In genomic region chr4:111493750-111494404, GRCm38 (mm10) we compare ENCODE assay signal across 9 mouse cellular contexts.
A peak's percentile ranks its signal among the peaks of the same experiment; 100 is the strongest.
DNase-seq lines count a peak whose midpoint lies in the region; ATAC-seq and TF ChIP-seq lines count a peak whose summit lies in the region.
"Had no signal": no experiment of that assay in that cellular context is flagged by ENCODE, and none has a peak within 500 bp of the region (broad histone marks: within the 10 kb centered on the region; RNA-seq: fewer than 3 reads in every experiment).

No protein-coding gene starts in this region.

- no peak overlapping the region for H3K4me2 ChIP-seq in hindbrain, embryonic 16.5 days (ENCODE audit: low read length)

- no peak for TF ChIP-seq CTCF in thymus, adult 2 months (IDR thresholded peaks at IDR 0.05; ENCODE audit: borderline replicate concordance, control insufficient read depth, extremely low read depth, insufficient read depth, low read length, poor library complexity)

- peak; percentile 26 for DNase-seq in heart, postnatal 4 days
- DNase-seq in heart, adult 11 months: no peak
- peak; percentile 2 for DNase-seq in thymus, postnatal 25 days
- DNase-seq in thymus, adult 2 months: no peak
- DNase-seq in splenic B cell, adult 2 months (ENCODE audit: low read depth, low spot score): peak; percentile 69
- no peak for DNase-seq in gastrocnemius, adult 18-20 months (ENCODE audit: low spot score)
- DNase-seq in ovary, postnatal 10 days (ENCODE audit: low spot score): no peak
- DNase-seq: right cerebral cortex, adult 18-20 months had no signal

- no peaks in the 10 kb centered on the region for H3K36me3 ChIP-seq in thymus, adult 2 months (ENCODE audit: control insufficient read depth, insufficient read depth, low read length)
- H3K36me3 ChIP-seq in hindbrain, embryonic 16.5 days (ENCODE audit: control insufficient read depth, insufficient read depth, low read length): no peaks in the 10 kb centered on the region
- H3K36me3 ChIP-seq in splenic B cell, adult 2 months (ENCODE audit: control insufficient read depth, insufficient read depth, low read length, poor library complexity, severe bottlenecking): no peaks in the 10 kb centered on the region

- WGBS in thymus, adult 2 months: 67% methylated on average over 5 of the region's 5 CpGs
- WGBS in hindbrain, embryonic 16.5 days: 47% methylated on average over 5 of the region's 5 CpGs

- H3K9ac ChIP-seq in hindbrain, embryonic 16.5 days (ENCODE audit: low read depth, low read length): no peak overlapping the region

- H3K4me1 ChIP-seq in thymus, adult 2 months (replicated peaks; ENCODE audit: control insufficient read depth, insufficient read depth, low read length): no peaks in the 10 kb centered on the region
- H3K4me1 ChIP-seq in hindbrain, embryonic 16.5 days (ENCODE audit: control insufficient read depth, insufficient read depth, low read depth, low read length): peaks cover 2% of the 10 kb centered on the region; the same call in 1 of the 2 replicates

- H3K9me3 ChIP-seq in hindbrain, embryonic 16.5 days (ENCODE audit: control insufficient read depth, low read length): no peaks in the 10 kb centered on the region

- no peaks in the 10 kb centered on the region for H3K27me3 ChIP-seq in thymus, adult 2 months (ENCODE audit: control insufficient read depth, insufficient read depth, low read length)
- no peaks in the 10 kb centered on the region for H3K27me3 ChIP-seq in hindbrain, embryonic 16.5 days (replicated peaks; ENCODE audit: control insufficient read depth, insufficient read depth, low read length)
- H3K27me3 ChIP-seq in splenic B cell, adult 2 months (ENCODE audit: control insufficient read depth, insufficient read depth, low read length, poor library complexity, severe bottlenecking): no peaks in the 10 kb centered on the region

- TF ChIP-seq POLR2A in thymus, adult 2 months (IDR thresholded peaks at IDR 0.05; ENCODE audit: control insufficient read depth, extremely low read depth, insufficient read depth, low read length, poor library complexity): no peak

- H3K27ac ChIP-seq in thymus, adult 2 months (ENCODE audit: control insufficient read depth, insufficient read depth, low read length): no peak overlapping the region
- H3K27ac ChIP-seq in hindbrain, embryonic 16.5 days (ENCODE audit: low read depth, low read length): no peak overlapping the region

- ATAC-seq in hindbrain, embryonic 16.5 days: peak; percentile 77

- no peak overlapping the region for H3K4me3 ChIP-seq in thymus, adult 2 months (ENCODE audit: control insufficient read depth, insufficient read depth, low read length)
- H3K4me3 ChIP-seq in hindbrain, embryonic 16.5 days (ENCODE audit: low read length): no peak overlapping the region

Comparison
In these comparisons a context has a peak if more than half of its experiments do, and no peak if none do; other contexts are left out.
1. DNase-seq: peak in heart, postnatal 4 days (single experiment), thymus, postnatal 25 days (single experiment) and splenic B cell, adult 2 months (single experiment); none in heart, adult 11 months (single experiment), thymus, adult 2 months (single experiment), gastrocnemius, adult 18-20 months (single experiment) and ovary, postnatal 10 days (single experiment).